Comparison of ENCODE assay signal across 21 mouse cellular contexts in the genomic region with DNA sequence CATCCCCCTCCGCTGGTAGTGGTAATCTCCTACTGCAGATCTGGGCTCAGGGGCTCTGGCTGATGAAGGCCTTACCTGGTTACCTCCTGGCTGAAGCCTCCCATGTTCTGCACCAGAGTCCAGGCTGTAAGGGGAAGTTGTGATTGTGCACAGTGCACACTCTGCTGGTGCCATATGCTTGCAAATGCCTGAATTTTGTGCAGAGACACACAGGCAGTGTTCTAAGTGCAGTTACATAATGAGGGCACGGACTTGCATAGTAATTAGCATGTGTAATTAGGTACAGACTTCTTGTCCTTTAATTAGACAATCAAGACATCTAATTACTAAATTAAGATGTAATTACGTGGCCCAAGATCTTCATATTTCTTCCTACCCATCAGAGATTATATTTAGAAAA.
A peak's percentile ranks its signal among the peaks of the same experiment; 100 is the strongest.
DNase-seq lines count a peak whose midpoint lies in the region; ATAC-seq and TF ChIP-seq lines count a peak whose summit lies in the region.
"Had no signal": no experiment of that assay in that cellular context is flagged by ENCODE, and none has a peak within 500 bp of the region (broad histone marks: within the 10 kb centered on the region; RNA-seq: fewer than 3 reads in every experiment).

No protein-coding gene starts in this region.

- WGBS in kidney, adult 2 months: 83% methylated on average over 3 of the region's 3 CpGs
- WGBS in forebrain, embryonic 13.5 days: 46% methylated on average over 3 of the region's 3 CpGs
- 50% methylated on average over 3 of the region's 3 CpGs for WGBS in forebrain, embryonic 16.5 days
- 62% methylated on average over 3 of the region's 3 CpGs for WGBS in neural tube, embryonic 15.5 days
- 98% methylated on average over 3 of the region's 3 CpGs for WGBS in heart, adult 2 months

- TF ChIP-seq CTCF in kidney, adult 2 months (conservative IDR thresholded peaks at IDR 0.05; ENCODE audit: insufficient read depth, insufficient read length, low read depth, low read length): no peak
- no peak for TF ChIP-seq CTCF in heart, adult 2 months (IDR thresholded peaks at IDR 0.05)

- H3K9me3 ChIP-seq in forebrain, embryonic 13.5 days (replicated peaks): peaks cover 3% of the 10 kb centered on the region; the same call in 1 of the 2 replicates
- no peaks in the 10 kb centered on the region for H3K9me3 ChIP-seq in forebrain, embryonic 16.5 days (ENCODE audit: control insufficient read depth, low read length)
- H3K9me3 ChIP-seq in neural tube, embryonic 15.5 days (replicated peaks): no peaks in the 10 kb centered on the region
- H3K9me3 ChIP-seq: embryonic facial prominence, embryonic 15.5 days; heart, embryonic 10.5 days had no signal

- ATAC-seq in forebrain, embryonic 13.5 days: peak; percentile 45; the same call in 1 of the 2 replicates
- ATAC-seq in forebrain, embryonic 16.5 days: peak; percentile 62
- no peak for ATAC-seq in neural tube, embryonic 15.5 days (ENCODE audit: low FRiP score)

- H3K4me2 ChIP-seq in forebrain, embryonic 13.5 days: no peak overlapping the region
- H3K4me2 ChIP-seq in forebrain, embryonic 16.5 days (ENCODE audit: low read length): no peak overlapping the region
- H3K4me2 ChIP-seq in neural tube, embryonic 15.5 days: no peak overlapping the region
- H3K4me2 ChIP-seq: embryonic facial prominence, embryonic 15.5 days; hindbrain, embryonic 14.5 days had no signal

- intact Hi-C loops in heart, adult 2 months (cut with DNase I): no loop called here

- DNase-seq in kidney, adult 2 months: peak; percentile 25
- DNase-seq in kidney, adult 11 months: no peak
- DNase-seq in heart, adult 2 months: no peak
- no peak for DNase-seq in adrenal gland, adult 2 months
- DNase-seq: adrenal gland, adult 8-10 months; adrenal gland, postnatal 36 days; cerebellum, adult 11 months; cerebellum, adult 8-10 months; cerebellum, postnatal 14 days; embryo, embryonic 11 days; gastrocnemius, postnatal 36 days; heart, adult 11 months; heart, postnatal 10 days; heart, postnatal 4 days; kidney, adult 18-20 months had no signal

- H3K9ac ChIP-seq in forebrain, embryonic 13.5 days: no peak overlapping the region
- no peak overlapping the region for H3K9ac ChIP-seq in forebrain, embryonic 16.5 days (replicated peaks; ENCODE audit: low read depth, low read length)
- H3K9ac ChIP-seq in neural tube, embryonic 15.5 days (replicated peaks): no peak overlapping the region
- no peak overlapping the region for H3K9ac ChIP-seq in heart, adult 2 months (ENCODE audit: low read depth, low read length)
- H3K9ac ChIP-seq: embryonic facial prominence, embryonic 15.5 days; hindbrain, embryonic 14.5 days had no signal

- H3K36me3 ChIP-seq in kidney, adult 2 months (ENCODE audit: control insufficient read depth, insufficient read depth, low read length): no peaks in the 10 kb centered on the region
- 0 out of 2 replicates have a peak, but pooled peaks cover 3% of the 10 kb centered on the region for H3K36me3 ChIP-seq in forebrain, embryonic 13.5 days (ENCODE audit: poor library complexity, severe bottlenecking)
- H3K36me3 ChIP-seq in forebrain, embryonic 16.5 days (ENCODE audit: control insufficient read depth, insufficient read depth): no peaks in the 10 kb centered on the region
- no peaks in the 10 kb centered on the region for H3K36me3 ChIP-seq in neural tube, embryonic 15.5 days
- no peaks in the 10 kb centered on the region; the same call in 1 of the 2 replicates for H3K36me3 ChIP-seq in heart, adult 2 months (ENCODE audit: control insufficient read depth, insufficient read depth, low read length)
- H3K36me3 ChIP-seq: embryonic facial prominence, embryonic 15.5 days had no signal

- TF ChIP-seq POLR2A in kidney, adult 2 months (IDR thresholded peaks at IDR 0.05; ENCODE audit: low read depth, low read length): no peak
- TF ChIP-seq POLR2A in heart, adult 2 months (IDR thresholded peaks at IDR 0.05; ENCODE audit: insufficient read depth, low read depth, low read length): no peak

- no peaks in the 10 kb centered on the region for H3K4me1 ChIP-seq in kidney, adult 2 months (ENCODE audit: control insufficient read depth, insufficient read depth, low read length)
- H3K4me1 ChIP-seq in forebrain, embryonic 13.5 days: peaks cover 6% of the 10 kb centered on the region; the same call in 1 of the 2 replicates
- H3K4me1 ChIP-seq in forebrain, embryonic 16.5 days (replicated peaks; ENCODE audit: control insufficient read depth, insufficient read depth, low read length): no peaks in the 10 kb centered on the region
- no peaks in the 10 kb centered on the region for H3K4me1 ChIP-seq in neural tube, embryonic 15.5 days
- H3K4me1 ChIP-seq in heart, adult 2 months (ENCODE audit: control insufficient read depth, insufficient read depth, low read length): peaks cover 6% of the 10 kb centered on the region
- H3K4me1 ChIP-seq: embryonic facial prominence, embryonic 15.5 days had no signal

- H3K27me3 ChIP-seq in kidney, adult 2 months (replicated peaks; ENCODE audit: control insufficient read depth, insufficient read depth, low read length): no peaks in the 10 kb centered on the region
- no peaks in the 10 kb centered on the region for H3K27me3 ChIP-seq in forebrain, embryonic 13.5 days
- no peaks in the 10 kb centered on the region for H3K27me3 ChIP-seq in forebrain, embryonic 16.5 days (replicated peaks; ENCODE audit: control insufficient read depth, insufficient read depth, low read length)
- no peaks in the 10 kb centered on the region for H3K27me3 ChIP-seq in neural tube, embryonic 15.5 days (replicated peaks)
- H3K27me3 ChIP-seq in heart, adult 2 months (ENCODE audit: control insufficient read depth, insufficient read depth, low read length): no peaks in the 10 kb centered on the region
- H3K27me3 ChIP-seq: embryonic facial prominence, embryonic 15.5 days had no signal

- no peak overlapping the region for H3K4me3 ChIP-seq in kidney, adult 2 months (ENCODE audit: insufficient read depth, low read depth, low read length)
- H3K4me3 ChIP-seq in forebrain, embryonic 13.5 days: no peak overlapping the region
- H3K4me3 ChIP-seq in forebrain, embryonic 16.5 days (replicated peaks; ENCODE audit: low read length): no peak overlapping the region
- H3K4me3 ChIP-seq in neural tube, embryonic 15.5 days (replicated peaks): no peak overlapping the region
- no peak overlapping the region for H3K4me3 ChIP-seq in heart, adult 2 months
- H3K4me3 ChIP-seq: embryonic facial prominence, embryonic 15.5 days; heart, embryonic 10.5 days had no signal

- TF ChIP-seq EP300 in heart, adult 2 months (IDR thresholded peaks at IDR 0.05; ENCODE audit: insufficient read depth, low read depth, low read length): no peak

- H3K27ac ChIP-seq in kidney, adult 2 months (ENCODE audit: insufficient read depth, low read depth, low read length): no peak overlapping the region
- H3K27ac ChIP-seq in forebrain, embryonic 13.5 days: no peak overlapping the region
- H3K27ac ChIP-seq in forebrain, embryonic 16.5 days (ENCODE audit: low read length): no peak overlapping the region
- H3K27ac ChIP-seq in neural tube, embryonic 15.5 days (replicated peaks): no peak overlapping the region
- H3K27ac ChIP-seq in heart, adult 2 months: no peak overlapping the region
- H3K27ac ChIP-seq: embryonic facial prominence, embryonic 15.5 days; heart, embryonic 10.5 days; hindbrain, embryonic 14.5 days had no signal

- no peaks in the 10 kb centered on the region for H3K79me2 ChIP-seq in heart, adult 2 months (replicated peaks; ENCODE audit: control insufficient read depth, insufficient read depth, low read length)
